Mouse (Mus musculus) embryonic facial prominence, embryonic 13.5 days (tissue): ENCODE measurements around the gene Ccdc159. TPM values are rescaled to one million over a fixed set of nuclear protein-coding genes. Genes with fewer than 3 reads are reported as not detected.

Experiments
- ATAC-seq: fragments of 200-750 bp; cut with Nextera tagmentation; 2 replicates; pipeline ENCODE4 v1.8.0; 2017; ENCODE audit warnings: low read depth; ENCODE audit not compliant: insufficient number of reproducible peaks, insufficient read depth, low FRiP score, low TSS enrichment
- H3K27ac ChIP-seq: fragments of 300-500 bp; sonication (generic); 2 replicates; pipeline ENCODE4 v1.5.1; 2015; ENCODE audit warnings: moderate library complexity, mild to moderate bottlenecking, inconsistent platforms
- H3K27me3 ChIP-seq: fragments of 300-500 bp; sonication (generic); 2 replicates; pipeline ENCODE4 v1.6.1; 2015; ENCODE audit warnings: mild to moderate bottlenecking, inconsistent platforms
- H3K36me3 ChIP-seq: fragments of 300-500 bp; sonication (generic); 2 replicates; pipeline ENCODE4 v1.6.1; 2015; ENCODE audit warnings: mild to moderate bottlenecking, inconsistent platforms
- H3K4me1 ChIP-seq: fragments of 300-500 bp; sonication (generic); 2 replicates; pipeline ENCODE4 v1.6.1; 2015; ENCODE audit warnings: inconsistent platforms
- H3K4me2 ChIP-seq: fragments of 300-500 bp; sonication (generic); 2 replicates; pipeline ENCODE4 v1.6.1; 2015; ENCODE audit warnings: moderate library complexity, mild to moderate bottlenecking, inconsistent platforms
- H3K4me3 ChIP-seq: fragments of 300-500 bp; sonication (generic); 2 replicates; pipeline ENCODE4 v1.5.1; 2015; ENCODE audit warnings: mild to moderate bottlenecking, inconsistent platforms
- H3K9ac ChIP-seq: fragments of 300-500 bp; sonication (generic); 2 replicates; pipeline ENCODE4 v1.6.1; 2015; ENCODE audit warnings: mild to moderate bottlenecking, inconsistent platforms
- H3K9me3 ChIP-seq: fragments of 300-500 bp; sonication (generic); 2 replicates; pipeline ENCODE4 v1.6.1; 2016; ENCODE audit warnings: inconsistent platforms
- WGBS: fragments of 180-500 bp; shearing (Covaris S2); methylation state at CpG from one replicate; pipeline ENCODE4 v1.1.7; 2015; ENCODE audit warnings: mixed read lengths; 5-methylcytosine and 5-hydroxymethylcytosine counted together
- polyA plus RNA-seq: library from polyadenylated mRNA; unstranded; fragments of >200 nt; fragmentation: Nextera tagmentation; extraction: Ambion mirVana; gene quantifications from 2 replicates; pipeline ENCODE4 v1.2.1, GENCODE M21; 2015

Gene Ccdc159
- polyA plus RNA-seq, 1 experiment from 2014 or later = 4.1 TPM

DNA sequence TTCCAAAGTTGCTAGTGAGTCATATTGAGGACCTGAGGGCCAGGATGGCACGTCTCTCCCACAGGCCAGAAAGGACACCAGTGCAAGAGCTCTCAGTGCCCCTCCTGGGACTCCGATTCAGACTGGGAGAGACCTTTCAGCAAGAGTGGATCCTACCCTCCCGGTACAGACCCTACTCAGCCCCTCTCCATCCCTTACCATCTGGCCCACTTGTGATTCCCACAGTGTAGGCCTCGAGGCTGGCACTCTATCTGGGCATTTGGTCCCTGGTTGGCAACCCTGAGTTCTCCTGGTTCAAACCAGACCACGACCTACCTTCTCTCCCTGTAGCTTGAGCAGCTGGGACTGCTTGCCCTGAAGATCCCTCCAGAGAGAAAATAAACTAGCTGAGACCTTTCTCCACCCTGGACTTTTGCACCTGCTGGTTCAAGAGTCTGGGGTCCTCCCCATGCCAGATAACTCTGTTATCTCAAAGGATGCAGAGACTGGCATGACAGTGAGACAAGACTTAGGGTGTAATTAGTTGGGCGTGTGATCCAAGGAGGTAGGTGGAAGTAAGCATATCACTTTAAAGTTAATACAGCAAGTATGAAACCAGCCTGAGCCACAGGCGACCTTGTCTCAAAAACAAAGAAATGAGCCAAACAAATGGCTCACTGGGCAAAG lies 8.3 kb downstream of the Ccdc159 start:
- H3K4me3 ChIP-seq = no peak overlapping the region
- H3K27ac ChIP-seq = no peak overlapping the region
- no peak overlapping the region for H3K9ac ChIP-seq
- no peaks in the 10 kb centered on the region for H3K9me3 ChIP-seq
- H3K4me2 ChIP-seq = no peak overlapping the region
- WGBS = 81% methylated on average over 7 of the region's 7 CpGs
- peaks cover 5% of the 10 kb centered on the region for H3K36me3 ChIP-seq
- H3K27me3 ChIP-seq = no peaks in the 10 kb centered on the region
- peaks cover 15% of the 10 kb centered on the region for H3K4me1 ChIP-seq
- no peak for ATAC-seq

- Histone ChIP-seq H3K9me3 (no peaks in the 10 kb centered on the region), H3K27ac (0 out of 2 replicates have a peak within 1 kb of the TSS, but pooled peaks have one; percentile 7), H3K36me3 (peaks cover 11% of the 10 kb centered on the region), H3K4me1 (peaks cover 15% of the 10 kb centered on the region), H3K9ac (peak within 1 kb of the TSS; percentile 80), H3K4me2 (peak within 1 kb of the TSS; percentile 79), H3K4me3 (peak within 1 kb of the TSS; percentile 65), H3K27me3 (no peaks in the 10 kb centered on the region)
- WGBS = 3% methylated on average over 40 of the region's 43 CpGs
- peak; percentile 88 for ATAC-seq
These were observed 9.7 kb downstream of the Ccdc159 start, which contains the start of gene Plppr2 for GRCm38 (mm10) chr9:21936692-21937570. Plppr2 (plus strand) TSS chr9:21937033.

- H3K4me2 ChIP-seq = peak overlapping the region; percentile 79
- no peak overlapping the region for H3K27ac ChIP-seq
- 0 out of 2 replicates have a peak overlapping the region, but pooled peaks have one; percentile 80 for H3K9ac ChIP-seq
- H3K9me3 ChIP-seq = no peaks in the 10 kb centered on the region
- peaks cover 15% of the 10 kb centered on the region for H3K4me1 ChIP-seq
- peak overlapping the region; percentile 65 for H3K4me3 ChIP-seq
- no peak for ATAC-seq
- H3K36me3 ChIP-seq = peaks cover 11% of the 10 kb centered on the region
- 78% methylated on average over 4 of the region's 4 CpGs for WGBS
- no peaks in the 10 kb centered on the region for H3K27me3 ChIP-seq
These were observed 10.5 kb downstream of the Ccdc159 start for GRCm38 (mm10) chr9:21937711-21938175.

GRCm38 (mm10) chr9:21938234-21938855 lies 11.1 kb downstream of the Ccdc159 start:
- 79% methylated on average over 4 of the region's 4 CpGs for WGBS

GRCm38 (mm10) chr9:21943046-21943445 lies 15.8 kb downstream of the Ccdc159 start:
- Histone ChIP-seq H3K9me3 (no peaks in the 10 kb centered on the region), H3K27ac (no peak overlapping the region), H3K4me2 (no peak overlapping the region), H3K4me1 (peaks cover 3% of the 10 kb centered on the region; the same call in 1 of the 2 replicates), H3K4me3 (no peak overlapping the region), H3K9ac (no peak overlapping the region), H3K27me3 (peaks cover 27% of the 10 kb centered on the region), H3K36me3 (peaks cover 11% of the 10 kb centered on the region)
- 70% methylated on average over 11 of the region's 12 CpGs for WGBS
- no peak for ATAC-seq

More at GRCm38 (mm10) chr9:21938234-21938855, 11.1 kb downstream of the Ccdc159 start:
- Histone ChIP-seq H3K27ac (no peak overlapping the region), H3K4me2 (no peak overlapping the region), H3K4me1 (peaks cover 13% of the 10 kb centered on the region), H3K9ac (0 out of 2 replicates have a peak overlapping the region, but pooled peaks have one; percentile 11), H3K9me3 (no peaks in the 10 kb centered on the region), H3K27me3 (peaks cover under 1% of the 10 kb centered on the region), H3K36me3 (peaks cover 11% of the 10 kb centered on the region), H3K4me3 (no peak overlapping the region)
- ATAC-seq = no peak

- Histone ChIP-seq H3K4me1 (peaks cover 3% of the 10 kb centered on the region; the same call in 1 of the 2 replicates), H3K27me3 (peaks cover 33% of the 10 kb centered on the region), H3K36me3 (peaks cover 11% of the 10 kb centered on the region), H3K4me3 (no peak overlapping the region), H3K9ac (no peak overlapping the region), H3K9me3 (no peaks in the 10 kb centered on the region), H3K4me2 (no peak overlapping the region), H3K27ac (no peak overlapping the region)
- ATAC-seq = no peak
- WGBS = 59% methylated on average over 12 of the region's 12 CpGs
These were observed 16.4 kb downstream of the Ccdc159 start for GRCm38 (mm10) chr9:21943638-21944037.

DNA sequence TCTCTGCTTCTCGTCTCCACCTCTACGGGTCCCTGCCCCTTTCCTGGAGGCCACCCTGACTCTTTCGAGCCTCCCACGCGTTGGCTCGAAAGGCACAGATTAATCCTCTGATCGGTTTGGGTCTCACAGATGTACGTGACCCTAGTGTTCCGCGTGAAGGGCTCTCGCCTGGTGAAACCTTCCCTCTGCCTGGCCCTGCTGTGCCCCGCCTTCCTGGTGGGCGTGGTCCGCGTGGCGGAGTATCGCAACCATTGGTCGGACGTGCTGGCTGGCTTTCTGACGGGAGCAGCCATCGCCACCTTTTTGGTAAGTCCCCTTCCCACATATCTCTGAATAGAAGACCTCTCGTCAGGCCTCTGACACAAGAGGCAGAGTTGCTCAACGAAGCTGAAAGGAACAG lies 17.0 kb downstream of the Ccdc159 start:
- H3K9ac ChIP-seq = no peak overlapping the region
- no peak overlapping the region; the same call in 1 of the 2 replicates for H3K4me2 ChIP-seq
- no peak for ATAC-seq
- 25% methylated on average over 23 of the region's 23 CpGs for WGBS
- no peaks in the 10 kb centered on the region for H3K9me3 ChIP-seq
- no peak overlapping the region for H3K4me3 ChIP-seq
- peaks cover 36% of the 10 kb centered on the region for H3K27me3 ChIP-seq
- H3K36me3 ChIP-seq = peaks cover 9% of the 10 kb centered on the region
- H3K27ac ChIP-seq = no peak overlapping the region
- peaks cover 3% of the 10 kb centered on the region; the same call in 1 of the 2 replicates for H3K4me1 ChIP-seq

GRCm38 (mm10) chr9:21947540-21948130 lies 20.4 kb downstream of the Ccdc159 start:
- Histone ChIP-seq H3K4me1 (peaks cover 3% of the 10 kb centered on the region; the same call in 1 of the 2 replicates), H3K27ac (no peak overlapping the region), H3K4me3 (no peak overlapping the region), H3K27me3 (peaks cover 36% of the 10 kb centered on the region), H3K36me3 (no peaks in the 10 kb centered on the region), H3K4me2 (peak overlapping the region; percentile 14; the same call in 1 of the 2 replicates), H3K9ac (no peak overlapping the region), H3K9me3 (no peaks in the 10 kb centered on the region)
- ATAC-seq = no peak
- 7% methylated on average over 28 of the region's 28 CpGs for WGBS

DNA sequence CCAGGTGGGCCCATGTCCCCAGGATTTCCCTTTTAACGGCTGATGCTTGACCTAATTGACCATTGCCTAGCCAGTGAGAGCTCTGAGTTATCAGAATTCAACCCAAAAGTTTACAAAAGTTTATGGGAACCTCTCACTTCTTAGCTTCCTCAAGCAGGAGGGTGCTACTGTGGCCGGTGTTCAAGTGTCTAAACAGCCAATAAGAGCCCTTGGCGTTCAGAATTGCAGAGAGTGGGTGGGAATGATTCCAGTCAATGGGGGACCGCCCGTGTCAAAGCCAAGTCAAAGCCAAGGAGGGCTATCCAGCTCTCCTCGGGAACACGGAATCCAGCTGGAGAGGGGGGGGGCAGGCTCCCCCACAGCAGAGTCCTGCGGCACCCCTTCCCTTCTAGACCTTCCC lies 20.9 kb downstream of the Ccdc159 start:
- 64% methylated on average over 8 of the region's 8 CpGs for WGBS
- Histone ChIP-seq H3K9me3 (no peaks in the 10 kb centered on the region), H3K36me3 (no peaks in the 10 kb centered on the region), H3K27ac (no peak overlapping the region), H3K4me2 (no peak overlapping the region), H3K4me1 (peaks cover 3% of the 10 kb centered on the region; the same call in 1 of the 2 replicates), H3K27me3 (peaks cover 36% of the 10 kb centered on the region), H3K9ac (no peak overlapping the region), H3K4me3 (no peak overlapping the region)
- no peak for ATAC-seq

DNA sequence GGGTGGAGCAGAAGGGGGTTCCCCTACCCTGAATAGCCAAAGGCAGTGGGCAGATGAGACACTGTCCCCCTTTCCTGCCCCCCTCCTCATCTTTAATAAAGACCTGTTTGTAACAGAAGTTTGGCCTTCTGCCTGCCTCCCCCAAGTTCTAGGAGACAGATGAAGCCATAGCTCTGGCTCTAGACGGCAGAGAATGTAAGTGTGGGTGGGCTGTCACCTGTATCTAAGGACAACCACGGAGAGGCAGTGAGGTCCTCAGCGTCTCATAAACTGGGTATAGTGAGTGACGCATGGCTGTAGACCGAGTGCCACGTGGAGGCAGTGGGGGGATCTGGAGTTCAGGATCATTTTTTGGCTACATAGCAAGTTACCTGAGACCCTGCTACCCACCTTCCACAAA lies 21.5 kb downstream of the Ccdc159 start:
- Histone ChIP-seq H3K9ac (no peak overlapping the region), H3K9me3 (no peaks in the 10 kb centered on the region), H3K27me3 (peaks cover 33% of the 10 kb centered on the region), H3K4me1 (peaks cover 3% of the 10 kb centered on the region; the same call in 1 of the 2 replicates), H3K36me3 (no peaks in the 10 kb centered on the region), H3K27ac (no peak overlapping the region), H3K4me3 (no peak overlapping the region), H3K4me2 (no peak overlapping the region)
- no peak for ATAC-seq
- 70% methylated on average over 6 of the region's 6 CpGs for WGBS

DNA sequence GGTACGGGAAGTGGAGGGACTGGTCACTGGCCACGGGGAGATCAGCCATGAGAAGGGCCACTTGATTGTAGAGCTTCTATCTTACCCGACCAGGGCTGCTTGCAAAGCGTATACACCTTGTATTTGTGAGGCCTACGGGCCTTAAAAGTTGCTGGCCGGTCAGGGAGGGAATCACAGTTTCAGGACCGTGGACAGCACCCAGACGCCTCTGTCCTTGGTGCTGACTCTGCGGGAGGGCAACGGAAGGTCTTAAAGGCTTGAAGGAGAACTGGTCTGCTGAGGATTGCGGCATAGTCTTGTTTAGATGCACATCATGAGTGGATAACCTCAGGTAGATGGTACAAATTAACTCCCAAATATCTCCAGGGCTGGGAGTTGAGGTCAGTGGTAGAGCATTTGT lies 23.1 kb downstream of the Ccdc159 start:
- no peak overlapping the region for H3K27ac ChIP-seq
- no peaks in the 10 kb centered on the region for H3K9me3 ChIP-seq
- H3K4me3 ChIP-seq = no peak overlapping the region
- 13% methylated on average over 11 of the region's 11 CpGs for WGBS
- no peak overlapping the region for H3K4me2 ChIP-seq
- no peaks in the 10 kb centered on the region for H3K36me3 ChIP-seq
- ATAC-seq = no peak
- peaks cover 31% of the 10 kb centered on the region for H3K27me3 ChIP-seq
- H3K4me1 ChIP-seq = peaks cover 3% of the 10 kb centered on the region; the same call in 1 of the 2 replicates
- no peak overlapping the region for H3K9ac ChIP-seq
